Mouse (Mus musculus) brain, adult 2 months (tissue): ENCODE measurements around the gene Il1a.

Source experiments
- DNase-seq: peaks from one replicate; pipeline ENCODE4 v3.0.0; 2011; ENCODE audit warnings: low read depth, low spot score

The Il1a gene

GRCm38 (mm10) chr2:129309836-129310235 lies at the start of gene Il1a:
Gene Il1a (minus strand): TSS chr2:129309972.
- DNase-seq: no peak

- DNase-seq: no peak
Observed at GRCm38 (mm10) chr2:129338138-129338621, 28.4 kb upstream of the Il1a start.

- DNase-seq: peak; percentile 5
Observed at GRCm38 (mm10) chr2:129333471-129333870, 23.7 kb upstream of the Il1a start.

GRCm38 (mm10) chr2:129330540-129330939 lies 20.8 kb upstream of the Il1a start:
- no peak for DNase-seq

- DNase-seq: no peak
Observed at GRCm38 (mm10) chr2:129330024-129330423, 20.3 kb upstream of the Il1a start.

GRCm38 (mm10) chr2:129328238-129328637 lies 18.5 kb upstream of the Il1a start:
- no peak for DNase-seq

GRCm38 (mm10) chr2:129324216-129324615 lies 14.4 kb upstream of the Il1a start:
- DNase-seq: no peak

GRCm38 (mm10) chr2:129322117-129322635 lies 12.4 kb upstream of the Il1a start:
- DNase-seq: peak; percentile 83

- peak; percentile 59 for DNase-seq
Observed at GRCm38 (mm10) chr2:129320033-129320605, 10.3 kb upstream of the Il1a start.

GRCm38 (mm10) chr2:129315831-129316230 lies 6.1 kb upstream of the Il1a start:
- DNase-seq: no peak

- no peak for DNase-seq
Observed at GRCm38 (mm10) chr2:129314880-129315279, 5.1 kb upstream of the Il1a start.

- no peak for DNase-seq
Observed at GRCm38 (mm10) chr2:129313934-129314333, 4.2 kb upstream of the Il1a start.

- DNase-seq: no peak
Observed at GRCm38 (mm10) chr2:129306020-129306419, 3.8 kb downstream of the Il1a start.

GRCm38 (mm10) chr2:129297589-129297982 lies 12.2 kb downstream of the Il1a start:
- DNase-seq: peak; percentile 69

- peak; percentile 99 for DNase-seq
Observed at GRCm38 (mm10) chr2:129296671-129297588, 12.8 kb downstream of the Il1a start, which contains the start of gene Ckap2l. Gene Ckap2l (minus strand): TSS chr2:129297212.

GRCm38 (mm10) chr2:129296086-129296485 lies 13.7 kb downstream of the Il1a start:
- DNase-seq: no peak

- DNase-seq: no peak
Observed at GRCm38 (mm10) chr2:129295075-129295474, 14.7 kb downstream of the Il1a start.

GRCm38 (mm10) chr2:129273823-129274222 lies 35.9 kb downstream of the Il1a start:
- no peak for DNase-seq

- DNase-seq: no peak
Observed at GRCm38 (mm10) chr2:129270621-129271020, 39.2 kb downstream of the Il1a start.

- peak; percentile 4 for DNase-seq
Observed at GRCm38 (mm10) chr2:129269986-129270385, 39.8 kb downstream of the Il1a start.

GRCm38 (mm10) chr2:129269161-129269643 lies 40.6 kb downstream of the Il1a start:
- DNase-seq: no peak

- peak; percentile 22 for DNase-seq
Observed at GRCm38 (mm10) chr2:129267738-129268137, 42.0 kb downstream of the Il1a start.
